Mouse (Mus musculus): ENCODE data around the gene Nme2.

- no peak for TF ChIP-seq POLR2A (IDR thresholded peaks at IDR 0.05; ENCODE audit: borderline replicate concordance, extremely low read depth, low read depth, low read length)
- no peak for TF ChIP-seq CTCF (IDR thresholded peaks at IDR 0.05; ENCODE audit: insufficient read depth, low read length)
Observed at GRCm38 (mm10) chr11:93963013-93963412, 7.0 kb upstream of the Nme2 start.

All from lung, adult 2 months (tissue).